Mouse (Mus musculus) kidney, adult 18-20 months (tissue): ENCODE measurements around the gene Snapc4.

ENCODE experiments used
- DNase-seq: peaks from one replicate; pipeline ENCODE4 v3.0.0; 2021

Gene Snapc4

DNA sequence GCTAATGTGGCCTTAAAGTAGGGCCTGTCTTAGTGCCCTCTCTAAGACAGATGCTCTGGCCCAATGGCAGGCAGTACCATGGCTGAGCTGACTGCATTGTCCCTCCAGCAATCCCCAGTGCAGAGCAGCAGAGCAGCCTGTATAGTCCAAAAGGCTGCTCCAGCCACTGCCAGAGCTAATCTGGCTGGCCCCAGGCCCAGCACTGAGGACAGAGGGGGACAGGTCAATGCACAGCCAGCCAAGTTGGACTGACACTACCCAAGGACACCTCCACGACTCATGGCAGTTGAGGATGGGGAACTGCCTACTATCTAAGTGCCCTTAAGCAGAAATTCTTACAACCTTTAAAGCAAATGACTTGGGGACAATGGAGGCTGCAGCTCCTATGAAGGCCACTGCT lies 11.9 kb downstream of the Snapc4 start:
- DNase-seq: no peak

DNA sequence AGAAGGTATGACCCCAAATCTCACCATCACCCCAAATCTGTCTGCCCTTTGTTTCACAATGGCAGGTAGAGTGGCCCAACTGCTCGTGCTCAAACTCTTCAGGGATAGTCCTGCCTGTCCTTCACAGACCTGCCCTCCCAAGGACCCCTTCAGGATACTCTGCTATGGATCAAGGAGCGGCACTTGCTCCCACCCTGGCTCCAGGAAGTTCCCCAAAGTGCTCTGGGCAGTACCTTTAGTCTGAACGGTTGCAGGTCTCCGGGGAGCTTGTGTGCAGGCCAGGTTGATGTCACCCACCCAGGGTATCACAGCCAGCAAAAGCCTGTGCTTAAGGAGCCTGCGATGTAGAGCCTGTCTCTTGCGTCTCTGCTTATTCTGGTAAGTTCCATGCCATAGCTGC lies 12.5 kb downstream of the Snapc4 start:
- no peak for DNase-seq

DNA sequence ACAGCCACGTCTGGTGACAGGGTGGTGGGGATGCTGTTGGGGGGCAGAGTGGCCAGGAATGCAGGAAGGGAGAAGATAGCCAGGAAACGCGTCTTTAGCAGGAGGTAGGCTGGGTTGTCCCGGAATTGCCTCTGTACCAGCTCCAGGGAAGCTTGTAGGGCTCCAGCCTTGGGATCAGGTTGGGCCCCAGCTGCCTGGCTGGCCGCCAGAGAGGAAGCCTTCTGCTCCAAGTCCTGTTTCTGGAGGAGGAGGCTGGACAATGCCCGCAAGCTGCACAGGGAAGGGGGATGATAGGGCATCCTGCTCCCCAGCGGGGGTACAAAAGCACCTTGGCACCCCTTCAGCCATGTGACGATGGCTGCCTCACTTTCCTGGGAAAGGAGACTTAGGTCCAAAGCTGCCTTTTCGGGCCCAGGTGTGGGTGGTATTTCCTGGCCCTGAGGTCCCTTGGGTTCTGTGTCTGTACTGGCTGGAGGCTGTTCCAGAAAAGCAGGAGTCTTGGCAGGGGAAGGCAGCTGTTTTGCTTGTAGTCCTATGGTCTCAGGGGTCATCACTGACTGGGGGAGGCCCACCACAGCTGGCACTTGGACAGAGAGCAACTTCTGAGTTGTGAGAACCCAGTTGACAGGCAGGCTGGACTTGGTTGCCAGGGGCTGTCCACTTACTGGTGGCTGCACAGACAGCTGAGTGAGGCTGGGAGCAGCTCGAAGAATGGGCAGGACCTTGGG lies 15.6 kb downstream of the Snapc4 start:
- peak; percentile 69 for DNase-seq

DNA sequence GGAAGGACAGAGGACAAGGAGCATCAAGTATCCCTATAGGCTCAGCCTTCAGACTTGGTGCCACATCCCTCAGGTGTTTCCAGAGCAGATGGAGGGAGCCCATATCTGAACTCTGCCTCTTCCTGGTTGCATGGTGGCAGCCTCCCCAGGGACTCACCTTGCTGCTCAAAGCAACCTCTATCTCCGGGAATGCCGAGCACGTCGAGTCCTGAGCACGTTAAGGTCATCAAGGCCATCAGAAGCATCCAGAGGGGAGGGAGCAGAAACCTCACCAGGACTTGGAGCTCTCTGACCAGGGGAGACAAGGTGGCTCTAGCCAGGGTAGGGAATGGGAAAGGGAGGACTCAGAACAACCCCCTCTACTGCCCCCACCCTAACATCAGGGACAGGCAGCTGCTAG lies 17.0 kb downstream of the Snapc4 start:
- no peak for DNase-seq

DNA sequence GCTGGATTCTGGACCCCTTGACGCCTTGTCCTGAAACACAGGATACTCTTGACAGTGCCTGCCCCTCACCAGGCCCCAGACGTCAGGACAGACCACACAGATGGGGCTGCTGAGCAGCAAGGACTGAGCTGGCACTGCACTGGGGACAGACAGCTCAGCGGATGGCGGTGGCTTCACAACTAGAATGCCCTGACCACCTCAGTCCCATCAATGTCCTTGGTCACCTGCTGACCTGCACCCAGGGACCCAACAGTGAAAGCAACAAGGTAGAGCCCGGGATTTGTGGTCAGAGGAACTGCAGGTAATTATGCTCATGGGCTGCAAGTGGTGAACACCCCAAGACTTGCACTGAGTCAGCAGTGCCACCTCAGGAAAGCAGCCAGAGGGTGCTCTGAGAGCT lies 17.5 kb downstream of the Snapc4 start:
- DNase-seq: no peak

DNA sequence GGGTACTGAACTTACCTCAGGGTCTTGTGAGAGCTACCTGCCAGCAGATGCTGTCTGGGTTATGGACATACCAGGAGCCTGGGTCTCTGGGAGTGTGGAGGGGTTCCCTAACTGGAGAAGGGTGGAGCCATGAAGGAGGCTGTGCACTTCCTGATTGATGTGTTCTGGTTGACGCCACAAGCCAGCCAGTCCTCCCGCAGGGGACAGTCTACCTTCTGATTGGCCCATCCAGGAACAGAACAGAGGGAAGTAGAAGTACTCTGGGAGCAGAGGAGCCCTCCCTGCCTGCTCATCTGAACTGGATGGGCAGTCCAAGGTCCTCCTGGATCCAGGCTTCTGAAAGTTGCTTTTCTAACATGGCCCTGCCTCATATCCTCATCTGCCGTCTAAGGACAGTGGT lies 19.7 kb downstream of the Snapc4 start, which contains the start of gene Card9:
TSS of gene Card9 (minus strand) at position 147 of the 400 bp plus-strand sequence.
- DNase-seq: no peak

DNA sequence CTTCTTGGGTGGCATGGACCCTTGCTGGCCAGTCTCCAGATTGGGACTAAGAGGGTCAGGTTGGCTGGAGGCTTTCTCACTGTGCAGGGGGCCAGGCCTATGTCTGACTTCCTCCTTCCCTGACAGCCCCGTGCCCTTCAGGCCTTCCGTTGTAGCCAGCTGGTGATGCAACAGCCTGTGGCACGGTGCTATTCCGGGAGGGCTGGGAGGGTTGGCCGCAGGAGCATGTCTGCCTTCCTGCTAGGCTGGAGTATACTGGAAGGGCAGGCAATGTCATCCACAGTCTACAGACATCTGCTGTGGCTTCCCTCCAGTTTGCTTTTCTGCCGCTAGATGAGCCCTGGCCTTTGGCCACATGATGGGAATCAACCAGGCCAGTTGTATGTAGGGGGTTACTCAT lies 20.5 kb downstream of the Snapc4 start:
- no peak for DNase-seq

DNA sequence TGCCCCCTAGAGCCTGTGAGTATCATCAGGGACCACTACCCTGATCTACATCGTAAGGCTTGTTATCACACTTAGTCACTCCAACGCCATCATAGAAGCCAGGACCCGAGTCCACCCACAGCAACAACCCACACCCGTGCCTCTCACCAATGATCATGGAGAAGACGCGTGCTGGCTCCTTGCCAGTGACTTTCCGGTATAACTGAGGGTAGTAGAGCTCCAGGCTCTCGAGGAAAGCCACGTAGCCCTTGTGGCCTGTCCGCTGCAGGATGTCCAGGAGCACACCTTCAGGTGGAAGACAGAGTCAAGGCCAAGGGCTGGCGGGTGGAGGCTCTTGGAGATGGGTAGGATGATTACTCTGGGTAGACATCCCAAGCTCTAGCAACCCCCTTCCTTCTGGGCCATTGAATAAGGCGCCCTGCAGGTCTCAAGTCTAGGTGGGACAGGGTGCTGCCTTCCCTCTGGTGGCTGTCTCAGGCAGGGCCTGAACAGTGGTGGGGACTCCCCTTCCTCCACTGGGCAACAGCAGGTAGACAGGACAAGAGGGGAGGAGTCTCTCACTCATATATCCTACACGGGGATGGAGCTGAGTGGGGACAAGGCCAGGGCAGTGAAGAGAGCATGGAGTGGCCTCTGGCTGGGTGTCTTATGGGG lies 21.7 kb downstream of the Snapc4 start:
- no peak for DNase-seq

DNA sequence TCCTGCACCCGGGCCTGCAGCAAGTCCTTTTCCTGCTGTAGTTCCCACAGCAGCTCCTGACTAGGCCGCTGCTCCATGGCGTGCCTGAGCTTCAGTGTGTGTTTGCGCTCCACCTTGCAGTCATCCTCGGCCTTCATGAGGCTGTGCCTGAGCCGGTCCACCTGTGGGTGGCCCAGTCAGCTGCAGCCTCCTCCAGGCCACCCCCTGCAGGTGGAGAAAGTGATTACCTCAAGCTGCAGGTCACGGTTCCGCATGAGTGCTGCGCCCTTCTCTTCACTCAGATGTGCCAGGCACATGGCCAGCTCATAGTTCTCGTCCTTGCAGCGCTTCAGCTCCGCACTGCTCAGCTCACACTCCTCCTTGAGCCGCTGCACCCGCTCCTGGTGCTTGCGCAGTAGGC lies 23.0 kb downstream of the Snapc4 start:
- DNase-seq: peak; percentile 84

DNA sequence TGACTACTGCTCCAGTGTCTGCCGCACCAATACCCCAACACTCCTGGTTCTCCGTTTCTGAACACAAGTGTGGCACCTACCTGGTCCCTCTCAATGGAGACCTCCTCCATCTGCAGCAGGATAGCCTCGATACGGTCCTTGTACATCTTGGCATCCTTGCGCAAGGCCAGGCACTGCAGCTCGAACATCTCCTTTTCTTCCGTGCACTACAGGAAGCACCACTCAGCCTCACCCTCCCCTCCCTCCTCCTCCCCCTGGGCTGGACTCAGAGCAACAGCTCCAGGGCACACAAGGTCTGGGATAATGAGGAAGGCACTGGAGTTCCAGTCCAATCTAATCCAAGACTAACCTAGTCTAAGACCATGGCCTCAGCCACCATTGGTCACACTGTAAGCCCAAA lies 23.8 kb downstream of the Snapc4 start:
- no peak for DNase-seq

DNA sequence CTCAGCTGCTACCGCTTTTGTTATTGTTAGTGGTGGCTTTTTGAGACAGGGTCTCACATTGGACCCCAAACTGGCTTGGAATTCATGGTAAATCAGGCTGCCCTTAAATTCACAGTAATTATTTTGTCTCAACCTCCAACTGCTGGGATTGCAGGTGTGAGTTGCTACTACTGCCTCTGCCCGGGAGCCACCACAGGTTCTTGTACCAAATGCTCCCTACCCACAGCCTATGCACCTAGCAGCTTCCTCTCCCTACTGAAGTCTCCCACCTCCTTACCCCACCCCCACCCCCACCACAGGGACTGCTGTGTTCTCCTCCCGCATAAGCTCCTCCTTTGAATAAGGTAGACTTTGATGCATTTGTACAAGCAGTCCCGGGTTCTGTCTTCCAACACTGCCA lies 24.2 kb downstream of the Snapc4 start:
- DNase-seq: no peak

DNA sequence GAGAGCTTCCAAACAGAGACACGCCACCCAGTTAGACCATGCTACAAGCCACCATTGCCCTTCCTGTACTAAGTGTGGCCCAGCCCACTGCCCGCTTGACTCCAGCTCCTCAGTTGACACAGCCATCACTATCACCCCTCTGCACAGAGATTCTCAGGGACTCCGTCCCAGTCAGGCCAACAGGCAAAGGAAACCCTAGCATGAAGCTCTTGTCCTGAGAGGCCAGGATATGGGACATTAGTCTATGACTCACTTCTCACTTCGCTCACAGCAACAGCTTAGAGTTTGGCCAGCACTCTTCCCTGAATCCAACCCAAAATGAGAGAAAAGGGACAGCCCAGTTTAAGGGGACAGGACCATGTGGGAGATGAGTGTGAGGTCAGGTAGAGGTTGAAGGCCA lies 26.1 kb downstream of the Snapc4 start:
- DNase-seq: no peak

DNA sequence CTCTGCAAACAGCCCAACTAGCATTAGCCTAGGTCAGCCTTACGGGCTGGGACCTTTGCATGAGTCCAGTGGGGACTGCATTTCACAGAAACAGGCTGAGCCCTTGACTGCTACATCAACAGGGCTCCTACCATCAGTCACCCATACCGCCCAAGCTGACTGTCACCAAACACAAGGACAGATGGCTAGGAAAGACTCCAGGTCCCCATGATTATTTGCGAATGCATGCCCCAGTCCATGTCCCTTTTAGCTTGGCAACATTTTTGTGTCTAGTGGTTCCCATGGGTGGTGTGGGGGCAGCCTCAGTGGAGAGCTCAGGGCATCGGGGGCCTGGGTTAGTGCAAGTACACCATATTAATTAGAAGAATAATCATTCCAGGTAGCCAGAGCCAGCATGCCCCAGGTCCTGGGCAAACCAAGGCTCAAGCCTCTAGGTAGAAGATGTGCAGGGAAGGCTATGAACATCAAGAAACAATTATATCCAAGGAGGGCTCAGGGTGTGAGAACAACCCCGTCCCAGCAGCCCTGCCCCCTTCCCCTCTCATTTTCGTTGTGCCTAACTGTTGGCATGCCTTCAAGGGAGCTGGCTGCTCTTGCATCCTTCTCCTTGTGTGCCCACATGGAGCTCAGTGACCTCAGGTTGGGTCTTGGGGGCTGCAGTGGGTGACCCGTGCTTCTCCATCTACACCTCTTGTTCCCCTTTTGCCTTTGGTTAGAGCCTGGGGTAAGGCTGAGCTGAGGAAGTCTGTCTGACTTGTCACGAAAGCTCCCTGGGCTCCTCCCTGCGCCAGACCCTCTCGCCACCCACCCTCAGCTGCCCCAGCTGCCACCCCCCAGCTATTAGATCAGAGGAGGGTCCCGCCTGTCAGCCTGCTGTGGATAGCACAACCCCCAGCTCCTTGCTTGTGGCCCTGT lies 27.1 kb downstream of the Snapc4 start:
- no peak for DNase-seq

DNA sequence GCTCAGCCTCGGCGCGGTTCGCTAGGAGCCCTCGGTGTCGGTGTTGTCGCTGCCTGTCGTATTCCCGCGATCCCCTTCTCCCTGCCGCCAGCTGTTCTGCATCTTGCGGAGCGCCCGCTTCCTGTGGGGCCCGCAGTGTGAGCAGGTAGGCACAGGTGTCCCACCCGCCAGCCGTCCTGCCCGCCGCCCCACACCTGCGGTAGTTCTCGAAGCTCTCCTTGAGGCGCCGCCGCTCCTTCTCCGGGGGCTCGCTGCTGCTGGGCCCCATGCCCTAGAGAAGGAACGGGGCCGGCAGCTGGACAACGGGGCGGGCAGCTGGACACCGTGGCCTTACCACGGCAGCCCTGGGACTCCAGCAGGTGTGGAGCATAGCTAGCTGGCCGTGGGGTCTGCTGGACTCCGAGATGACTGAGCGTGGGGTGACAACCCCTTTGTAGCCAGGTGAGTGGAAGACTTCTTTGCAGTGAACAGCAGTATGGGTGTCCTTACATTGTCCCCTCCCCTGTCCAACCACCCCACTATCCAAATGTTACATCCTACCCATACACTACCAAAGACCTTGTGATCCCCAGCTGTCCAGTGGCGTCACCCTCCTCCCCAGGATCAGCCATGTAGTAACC lies 28.1 kb downstream of the Snapc4 start:
- DNase-seq: no peak

DNA sequence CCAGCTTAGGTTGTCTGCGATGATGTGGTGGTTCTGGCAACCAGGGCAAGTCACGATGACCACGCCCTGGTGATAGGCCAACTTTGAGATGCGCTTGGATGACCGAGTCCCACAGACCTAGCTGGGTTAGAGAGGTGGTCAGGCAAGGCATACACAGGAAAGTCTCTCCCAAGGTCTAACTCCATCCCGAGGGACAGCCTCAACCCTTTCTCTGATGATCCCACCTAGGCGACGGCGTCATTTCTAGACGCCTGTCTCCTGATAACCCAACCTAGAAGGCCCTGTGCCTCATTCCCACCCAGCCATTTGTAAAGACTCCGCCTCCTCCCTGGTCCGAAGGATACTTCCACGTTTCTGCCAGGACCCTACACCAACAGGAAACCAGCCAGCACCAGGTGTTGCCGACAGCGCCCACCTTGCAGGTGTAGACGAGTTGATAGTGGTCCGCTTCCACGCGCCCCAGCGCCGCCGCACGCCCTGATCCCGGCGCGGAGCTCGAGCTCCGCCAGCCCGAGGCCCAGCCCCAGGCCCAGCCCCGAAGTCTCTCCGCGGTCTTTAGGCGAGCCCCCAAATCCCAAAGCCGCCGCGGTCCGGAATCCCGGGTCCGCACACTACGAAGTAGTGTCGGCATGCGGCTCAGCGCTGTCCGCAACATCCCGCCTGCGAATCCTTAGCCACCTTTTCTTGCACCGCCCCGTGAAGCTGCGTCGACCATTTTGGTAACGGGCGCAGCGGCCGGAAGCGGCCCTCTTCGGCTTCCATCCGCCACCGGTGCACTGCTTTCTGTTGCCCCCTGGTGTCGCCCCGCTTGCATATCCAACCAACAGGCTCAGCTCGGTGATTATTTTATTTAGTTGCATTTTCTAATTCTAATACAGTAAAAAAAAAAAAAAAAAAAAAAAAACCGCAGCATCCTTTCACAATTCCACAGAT lies 28.8 kb downstream of the Snapc4 start, which contains the start of gene Dnlz:
TSS of gene Dnlz (minus strand) at position 753 of the 933 bp plus-strand sequence.
- peak; percentile 94 for DNase-seq

DNA sequence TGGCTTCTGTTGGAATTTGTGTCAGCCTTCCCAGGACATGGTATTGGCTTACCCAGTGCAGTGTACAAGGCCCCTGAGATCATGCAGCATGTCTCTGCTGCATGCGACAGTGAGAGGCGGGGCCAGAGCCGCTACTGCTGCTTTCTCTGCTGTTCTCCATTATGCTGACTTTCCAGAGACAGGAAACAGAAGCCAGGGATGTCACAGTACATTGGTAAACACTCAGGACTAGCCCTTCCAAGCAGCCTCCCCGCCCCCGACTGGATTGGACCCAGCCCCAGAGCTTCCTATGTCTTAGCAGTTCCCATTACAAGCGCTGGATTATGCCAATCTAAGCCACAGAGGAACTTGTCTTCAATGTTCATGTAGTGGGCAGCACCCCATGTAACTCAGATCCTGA lies 32.2 kb downstream of the Snapc4 start:
- no peak for DNase-seq

DNA sequence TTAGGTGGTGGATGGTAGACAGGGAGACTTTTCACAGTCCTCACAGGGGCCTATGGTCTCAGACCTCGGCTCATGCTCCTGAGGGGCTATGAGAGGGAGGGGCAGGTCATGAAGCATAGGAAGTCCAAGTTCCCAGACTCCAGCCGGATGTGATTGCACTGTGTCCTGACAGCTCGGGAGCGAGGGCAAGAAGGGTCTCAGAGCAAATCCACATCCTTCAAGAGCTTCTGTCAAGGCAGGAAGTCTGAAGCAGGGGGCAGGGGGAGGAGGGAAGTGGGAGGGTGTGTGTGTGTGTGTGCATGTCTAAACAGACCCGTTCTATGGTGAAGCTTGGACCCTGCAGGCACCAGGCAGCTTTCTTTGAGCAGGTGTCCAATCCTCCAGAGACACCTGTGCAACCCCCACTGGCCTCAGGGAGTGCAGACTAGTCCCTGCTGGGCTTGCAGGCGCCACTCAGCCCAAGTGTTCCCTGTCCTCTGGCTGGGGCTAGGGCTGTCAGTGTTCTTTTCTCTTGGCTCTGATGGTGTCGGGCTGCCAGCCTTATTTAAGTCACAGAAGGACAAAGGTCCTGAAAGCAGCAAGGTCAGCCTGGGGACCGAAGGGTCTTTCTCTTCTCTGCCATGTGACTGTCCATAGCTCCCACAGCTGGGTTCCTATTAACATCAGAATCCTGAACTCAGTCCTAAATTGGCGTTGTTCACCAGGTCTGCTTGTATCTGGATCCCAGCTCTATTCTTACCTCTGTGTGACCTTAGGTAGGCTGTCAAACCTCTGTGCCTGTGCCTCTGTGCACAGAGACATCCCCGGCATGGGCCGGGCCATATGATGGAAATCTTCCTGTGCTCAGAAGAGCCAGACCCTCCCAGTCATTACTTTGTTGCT lies 37.6 kb downstream of the Snapc4 start:
- DNase-seq: peak; percentile 38

DNA sequence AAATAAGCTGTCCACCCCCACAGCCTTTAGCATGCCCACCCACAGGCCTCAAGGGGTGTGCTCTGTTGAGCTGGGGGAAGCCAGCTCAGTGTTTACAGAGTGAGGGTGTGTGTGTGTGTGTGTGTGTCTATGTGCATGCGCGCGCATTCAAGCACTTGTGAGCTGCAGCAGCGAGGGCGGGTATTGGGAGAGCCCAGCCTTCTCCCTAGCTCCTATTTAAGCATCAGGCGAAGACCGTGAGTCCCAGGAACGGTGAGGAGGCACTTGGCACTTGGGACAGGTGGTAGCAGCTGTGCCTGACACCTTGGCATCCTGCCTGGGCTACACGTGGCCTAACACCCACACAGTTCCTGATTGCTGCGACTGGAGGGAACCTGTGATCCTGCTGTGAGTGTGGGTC lies 38.4 kb downstream of the Snapc4 start:
- DNase-seq: peak; percentile 46

DNA sequence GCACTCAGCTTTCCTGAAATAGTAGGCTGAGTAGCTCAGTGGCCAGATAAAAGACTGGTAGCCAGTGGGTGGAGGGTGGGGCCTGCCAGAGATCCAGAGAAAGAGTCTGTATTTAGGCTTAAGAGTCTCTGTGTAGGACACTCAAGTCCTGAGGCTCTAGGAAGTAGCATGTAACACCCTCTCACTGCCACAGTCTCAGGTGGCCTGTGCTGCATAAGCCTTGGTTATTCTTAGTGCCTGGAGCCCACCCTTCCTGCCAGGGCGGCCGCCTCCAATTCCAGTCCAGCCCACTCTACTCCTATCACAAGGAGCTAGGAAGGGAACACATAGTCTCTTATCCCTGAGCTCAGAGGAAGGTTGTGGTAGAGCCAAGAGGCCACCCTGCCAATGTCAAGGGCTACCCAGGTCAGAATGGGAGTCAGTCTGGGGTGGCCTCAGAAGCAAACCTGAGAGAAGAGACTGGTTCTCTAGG lies 38.9 kb downstream of the Snapc4 start:
- no peak for DNase-seq

DNA sequence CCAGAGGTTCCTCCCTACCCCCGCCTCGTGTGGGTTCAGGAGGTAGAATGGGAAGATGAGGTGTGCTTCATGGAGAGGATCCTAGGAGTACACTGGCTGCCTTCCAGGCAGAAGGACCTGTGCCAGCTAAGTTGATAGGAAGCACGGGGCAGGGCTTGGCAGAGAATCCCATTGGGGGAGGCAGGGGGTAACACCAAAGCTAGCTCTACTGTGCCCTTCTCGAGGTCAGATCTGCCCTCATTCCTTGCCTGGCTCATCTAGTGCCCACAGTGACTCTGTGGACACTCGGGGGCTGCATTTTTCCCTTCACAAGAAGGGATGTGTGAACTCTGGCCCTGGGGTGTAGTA lies 41.3 kb downstream of the Snapc4 start:
- DNase-seq: peak; percentile 42
